Mouse (Mus musculus) 416B (cell line): Measurements from ENCODE around the gene Arhgap21.

Source experiments
- DNase-seq: peaks from one replicate; pipeline ENCODE4 v3.0.0; 2011; ENCODE audit warnings: low read depth

Gene Arhgap21

DNA sequence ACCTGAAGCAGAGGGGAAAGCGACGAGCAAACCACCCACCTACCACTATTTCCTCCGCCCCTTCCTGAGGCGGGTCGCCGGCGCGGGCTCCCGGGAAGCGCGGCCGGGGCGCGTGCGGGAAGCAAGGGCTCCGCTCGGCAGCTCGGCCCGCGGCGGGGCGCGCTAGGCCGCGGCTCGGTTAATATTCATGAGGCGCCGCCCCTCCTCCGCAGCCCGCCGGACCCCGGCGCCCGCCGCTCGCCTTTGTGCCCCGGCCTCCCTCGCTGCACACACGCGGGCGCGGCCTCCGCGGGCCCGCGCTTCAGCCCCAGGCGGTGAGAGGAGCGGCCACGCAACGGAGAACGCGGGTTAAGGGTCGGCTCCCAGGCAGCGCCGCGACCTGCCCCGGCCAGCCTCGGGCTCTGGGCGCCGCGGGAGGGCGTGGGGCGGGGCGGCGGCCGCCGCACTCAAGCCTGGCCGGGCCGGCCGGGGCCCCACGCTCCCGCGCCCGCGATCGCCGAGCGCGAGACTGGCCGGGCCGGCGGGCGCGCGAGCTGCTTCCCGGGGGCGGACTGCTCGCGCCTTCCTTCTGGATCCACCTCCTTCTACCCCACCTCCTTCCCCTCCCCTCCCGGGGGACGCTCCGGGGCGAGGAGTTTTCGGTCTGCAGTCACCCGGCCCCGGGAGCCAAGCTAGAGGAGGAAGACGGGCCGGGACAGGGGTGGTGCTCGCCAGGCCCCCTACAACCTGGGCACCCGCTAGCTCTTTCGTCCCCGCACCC, at the start of gene Arhgap21:
Arhgap21 (minus strand) TSS at position 441 of the 760 bp plus-strand sequence.
- DNase-seq = peak; percentile 68

DNA sequence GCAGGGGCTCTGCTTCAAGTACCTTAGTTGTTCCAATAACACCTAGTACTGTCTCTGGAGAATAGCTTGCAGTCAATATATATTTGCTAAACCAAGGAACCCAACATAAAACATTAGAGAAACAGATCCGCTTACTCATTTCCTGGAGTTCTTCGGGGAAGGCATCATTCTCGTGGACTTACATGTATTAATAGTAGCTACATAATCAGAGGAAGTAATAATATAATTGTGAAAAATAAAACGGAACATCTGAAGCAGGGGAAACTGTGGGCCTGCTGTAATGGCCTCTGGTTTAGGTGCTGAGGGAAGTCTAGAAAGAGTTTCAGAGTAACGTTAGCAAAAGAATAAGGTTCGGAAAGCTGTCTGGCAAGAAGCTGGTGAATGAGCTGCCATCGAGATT, 47.9 kb upstream of the Arhgap21 start:
- DNase-seq = peak; percentile 34

DNA sequence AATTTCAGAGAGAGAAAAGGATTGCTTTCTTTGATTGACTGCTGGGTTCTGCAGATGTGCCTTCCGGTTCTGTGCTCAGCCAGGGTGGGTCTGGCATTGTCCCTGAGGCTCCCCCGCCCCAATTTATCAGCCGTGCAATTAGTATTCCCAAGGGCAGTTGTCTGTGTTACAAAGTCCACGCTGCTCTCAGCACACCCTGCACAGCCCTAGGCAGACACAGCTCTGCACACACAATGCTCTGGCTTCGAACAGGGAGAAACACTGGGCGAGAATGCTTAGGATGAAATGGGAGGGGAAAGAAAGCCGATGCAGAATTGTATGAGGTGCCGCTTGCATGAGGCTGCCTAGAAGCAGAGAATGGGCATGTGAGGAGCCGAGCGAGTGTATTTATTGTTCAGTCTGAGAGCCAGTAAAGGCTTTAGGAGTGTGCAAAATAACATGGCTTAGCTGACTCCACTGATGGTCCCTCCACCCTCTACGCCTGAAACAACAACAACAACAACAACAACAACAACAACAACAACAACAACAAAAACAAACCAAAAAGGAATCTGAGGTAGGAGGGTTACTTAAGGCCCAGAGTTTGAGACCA, 42.2 kb upstream of the Arhgap21 start:
- no peak for DNase-seq

DNA sequence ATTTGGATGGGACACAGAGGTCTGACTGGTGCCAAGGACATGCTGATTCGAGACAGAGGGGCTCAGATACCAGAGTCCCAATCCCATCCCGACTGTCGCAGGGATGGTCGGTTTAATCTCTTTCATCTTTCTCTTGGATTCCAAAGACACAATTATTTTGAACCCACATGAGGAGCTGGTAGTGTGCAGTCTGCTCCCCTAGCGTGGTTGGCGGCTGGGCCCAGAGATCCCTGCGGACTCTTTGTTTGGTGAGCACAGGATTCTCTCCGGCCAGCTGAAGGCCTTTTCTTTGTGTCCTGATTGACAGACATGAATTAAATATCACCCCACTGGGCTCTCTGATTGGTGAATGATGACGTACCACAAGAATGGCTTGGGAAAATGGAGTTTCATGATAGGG, 41.5 kb upstream of the Arhgap21 start:
- no peak for DNase-seq

DNA sequence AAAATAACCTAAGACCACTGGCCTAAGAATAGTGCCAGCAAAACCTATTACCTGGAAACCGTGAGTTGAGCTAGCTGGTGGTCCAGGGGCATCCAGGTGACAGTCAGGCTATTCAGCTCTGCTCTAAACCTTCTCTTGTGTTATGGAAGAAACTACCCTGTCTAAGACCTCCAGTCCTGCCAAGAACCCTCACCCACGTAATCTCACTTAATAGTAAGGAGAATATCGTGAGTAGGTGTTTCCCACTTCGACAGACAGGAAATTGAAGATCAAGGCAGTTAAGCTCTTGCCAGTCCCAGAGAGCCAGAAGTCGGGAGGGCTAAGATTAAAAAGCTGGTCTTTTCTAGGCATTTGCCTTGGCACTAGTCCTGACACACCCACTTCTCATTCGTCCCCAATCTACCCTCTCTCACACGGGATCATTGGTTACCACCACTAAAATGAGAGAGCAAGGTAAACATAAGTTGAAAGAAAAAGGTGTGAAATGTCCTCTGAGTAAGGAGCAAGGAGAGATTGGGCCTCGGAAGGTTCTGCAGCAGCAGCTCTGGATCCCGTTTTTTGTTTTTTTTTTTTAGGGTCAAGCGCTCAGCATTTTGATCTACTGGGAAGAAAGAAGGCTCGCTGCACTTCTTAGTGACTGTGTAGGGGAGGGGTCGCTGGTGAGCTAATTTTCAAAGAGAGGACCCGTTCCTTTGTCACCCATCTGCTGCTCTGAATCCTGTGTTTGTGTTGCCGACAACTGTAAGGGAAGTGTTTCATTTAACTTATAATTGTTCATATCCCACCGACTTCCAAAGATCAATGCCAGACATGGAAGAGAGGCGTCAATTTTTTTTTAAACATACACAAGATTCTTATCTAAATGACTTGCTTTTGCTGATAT, 40.8 kb upstream of the Arhgap21 start:
- DNase-seq = no peak

DNA sequence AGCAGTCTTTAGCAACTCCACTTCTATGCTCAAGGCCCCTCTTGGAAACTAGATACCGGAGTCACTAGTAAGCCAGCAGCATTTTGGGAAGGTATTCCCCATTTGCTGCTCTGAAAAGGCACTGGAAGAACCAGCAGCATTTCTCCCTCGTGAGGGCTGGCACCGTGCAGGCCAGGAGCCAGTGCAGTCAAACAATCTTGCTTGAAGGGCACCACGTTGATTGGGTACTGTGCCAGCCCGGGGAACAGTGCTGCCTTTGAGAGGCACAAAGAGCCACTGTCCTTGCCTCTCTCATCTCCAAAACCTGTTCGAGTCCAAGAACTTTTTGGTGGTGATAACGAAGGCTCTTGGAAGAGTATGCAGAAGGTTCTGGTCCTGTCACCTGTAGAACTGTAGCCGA, 33.9 kb upstream of the Arhgap21 start:
- no peak for DNase-seq

DNA sequence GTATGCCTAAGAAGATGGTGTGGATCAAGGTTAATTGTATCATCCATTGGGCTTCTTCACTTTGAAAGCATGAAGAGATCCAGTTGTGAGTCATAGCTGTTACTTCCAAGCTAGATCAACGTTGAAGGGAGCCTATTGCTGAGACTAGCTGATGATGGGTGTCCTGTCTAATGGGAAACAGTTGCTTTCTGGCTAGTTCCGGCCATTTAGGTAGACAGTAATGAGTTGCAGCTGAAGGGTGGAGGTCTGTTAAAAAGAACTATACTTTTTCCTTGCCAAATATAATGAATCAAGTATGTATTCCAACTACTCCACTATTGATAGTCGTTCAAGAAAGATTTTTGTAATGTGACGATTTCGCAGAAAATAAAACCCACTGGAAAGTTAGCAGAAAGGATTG, 32.5 kb upstream of the Arhgap21 start:
- no peak for DNase-seq

DNA sequence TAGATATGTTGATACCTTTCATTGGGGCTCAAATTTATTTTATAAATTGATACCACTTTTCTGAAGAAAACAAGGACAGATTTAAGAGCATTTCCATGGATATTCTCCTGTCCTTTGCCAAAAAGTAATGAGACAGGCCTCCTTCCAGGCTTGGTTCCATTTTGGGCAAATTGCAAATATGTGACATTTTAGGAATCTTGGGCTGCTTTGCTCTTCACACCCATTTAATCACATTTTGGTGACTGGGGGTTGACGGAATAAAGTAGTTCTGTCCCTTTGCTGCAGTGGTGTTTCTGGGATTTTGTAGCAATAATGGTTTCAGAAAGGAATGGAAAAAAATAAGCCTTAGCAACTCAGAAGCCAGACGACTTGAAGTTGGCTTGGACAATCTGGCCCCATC, 26.9 kb upstream of the Arhgap21 start:
- DNase-seq = no peak

DNA sequence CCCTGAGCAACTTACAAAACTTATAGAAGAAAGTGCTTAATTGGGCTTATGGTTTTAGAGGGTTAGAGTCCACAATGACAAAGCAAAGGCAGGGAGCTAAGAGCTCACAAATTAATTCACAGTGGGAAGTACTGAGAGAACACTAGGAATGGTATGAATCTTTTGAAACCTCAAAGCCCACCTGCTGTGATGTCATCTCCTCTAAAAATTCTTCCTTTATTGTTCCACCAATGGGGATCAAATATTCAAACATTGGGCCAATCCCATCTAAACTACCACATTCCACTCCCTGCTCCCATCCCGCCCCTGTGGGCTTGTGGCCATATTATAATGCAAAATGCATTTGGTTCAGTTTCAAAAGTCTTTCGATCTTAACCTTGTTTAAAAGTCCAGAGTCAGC, 22.8 kb upstream of the Arhgap21 start:
- DNase-seq = no peak

DNA sequence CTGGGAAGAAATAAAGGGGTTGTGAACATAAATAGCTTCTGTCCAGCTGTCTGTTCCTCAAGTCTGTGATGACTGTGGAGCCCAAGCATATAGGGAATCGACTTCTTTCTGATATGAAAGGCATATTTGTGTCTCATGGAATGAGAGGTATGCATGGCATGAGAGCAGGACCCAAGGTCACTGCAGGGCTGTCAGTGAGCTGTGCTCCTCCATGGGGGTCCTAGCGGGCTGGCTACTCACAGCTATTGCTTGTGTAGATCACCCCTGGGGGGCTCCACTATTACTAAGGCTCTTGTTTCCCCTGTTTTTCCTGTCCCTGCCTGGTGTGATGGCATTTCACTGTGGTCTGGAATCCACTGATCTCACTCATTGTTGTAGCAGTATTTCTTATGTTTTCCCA, 22.2 kb upstream of the Arhgap21 start:
- no peak for DNase-seq

DNA sequence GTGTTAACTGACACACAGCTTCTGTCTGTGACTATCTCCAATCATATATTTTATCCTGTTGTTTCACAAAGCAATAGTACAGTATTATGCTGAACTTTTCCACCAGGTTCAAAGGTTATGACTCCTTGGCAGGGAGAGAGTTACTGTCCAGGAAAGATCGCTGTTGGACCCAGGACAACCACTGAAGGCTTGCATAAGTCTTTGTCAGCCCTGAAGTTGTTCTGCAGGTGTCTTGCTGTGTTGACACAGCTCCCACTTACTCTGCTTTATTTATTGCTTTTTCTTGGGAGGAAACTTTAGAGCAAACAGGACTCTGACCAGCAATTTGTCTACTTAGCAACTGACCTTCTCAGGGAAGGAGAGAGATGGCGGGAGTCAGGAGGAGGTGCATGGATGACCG, 21.4 kb upstream of the Arhgap21 start:
- DNase-seq = no peak

DNA sequence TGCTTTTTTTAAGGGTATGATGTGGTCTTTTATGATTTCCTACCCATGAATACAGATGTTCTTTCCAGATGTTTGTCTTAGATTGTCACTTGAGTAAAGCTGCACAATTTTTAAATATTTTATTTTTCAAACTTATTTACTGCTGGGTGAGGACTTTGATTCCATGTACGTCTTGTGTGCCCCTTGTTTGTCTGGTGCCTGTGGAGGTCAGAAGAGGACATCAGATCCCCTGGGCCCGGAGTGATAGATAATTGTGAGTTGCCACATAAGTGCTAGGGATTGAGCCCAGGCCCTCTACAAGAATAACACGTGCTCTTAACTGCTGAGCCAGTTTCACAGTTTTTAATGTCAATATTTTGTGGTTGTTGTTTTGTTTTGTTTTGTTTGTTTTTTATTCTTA, 19.1 kb upstream of the Arhgap21 start:
- no peak for DNase-seq

DNA sequence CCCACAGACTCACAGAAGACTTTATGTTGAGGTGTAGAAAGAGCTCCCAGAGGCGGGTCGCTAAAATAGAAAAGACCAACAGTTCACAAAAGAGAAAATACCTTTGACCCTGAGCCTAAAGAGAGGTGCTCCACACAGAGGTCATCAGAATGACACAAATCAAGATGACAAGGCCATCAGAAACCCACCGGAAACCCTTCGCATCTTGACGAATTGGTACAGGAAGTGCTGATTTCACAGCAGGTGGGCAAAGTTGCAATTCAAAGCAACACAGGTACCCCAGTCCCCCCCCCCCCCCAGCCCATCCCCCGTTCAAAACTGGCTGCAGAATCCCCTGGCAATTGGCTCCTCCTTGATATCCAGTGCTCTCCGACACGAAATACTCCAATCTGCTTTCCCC, 10.0 kb upstream of the Arhgap21 start:
- no peak for DNase-seq

DNA sequence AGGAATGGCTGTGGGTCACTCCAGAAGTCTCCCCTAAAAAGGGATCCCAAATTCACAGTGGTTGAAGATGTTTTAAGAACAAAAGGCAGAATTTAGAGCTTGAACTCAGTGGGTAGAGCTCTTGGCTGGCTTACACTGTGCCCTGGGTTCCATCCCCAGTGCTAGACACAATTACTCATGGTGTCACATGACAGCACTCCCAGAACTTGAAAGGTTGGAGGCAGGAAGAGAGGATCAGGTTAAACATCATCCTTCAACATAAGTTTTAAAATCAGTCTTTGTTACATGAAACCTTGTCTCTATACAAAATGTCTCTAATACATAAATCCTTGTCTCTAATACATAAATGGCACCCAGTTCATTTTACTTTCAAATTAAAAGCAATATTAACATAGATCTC, 8.4 kb upstream of the Arhgap21 start:
- DNase-seq = no peak

DNA sequence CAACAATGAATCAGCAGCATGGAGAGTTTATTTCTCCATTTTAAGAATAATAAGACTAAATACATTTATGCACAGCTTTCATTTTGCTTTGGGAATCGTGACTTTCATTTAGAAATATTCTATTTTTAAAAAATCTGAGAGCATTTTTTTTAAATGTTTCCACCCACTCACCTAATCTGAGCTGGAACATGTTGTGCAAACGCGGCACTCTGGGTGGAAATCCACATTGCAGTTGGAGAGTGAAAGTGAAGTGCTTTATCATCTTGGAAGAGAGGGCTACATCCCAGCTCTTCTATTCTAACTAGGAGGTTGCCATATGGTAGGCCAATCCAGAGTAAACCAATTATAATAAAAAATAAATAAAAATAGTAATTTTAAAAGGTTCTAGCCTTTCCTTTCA, 4.8 kb upstream of the Arhgap21 start:
- DNase-seq = no peak

DNA sequence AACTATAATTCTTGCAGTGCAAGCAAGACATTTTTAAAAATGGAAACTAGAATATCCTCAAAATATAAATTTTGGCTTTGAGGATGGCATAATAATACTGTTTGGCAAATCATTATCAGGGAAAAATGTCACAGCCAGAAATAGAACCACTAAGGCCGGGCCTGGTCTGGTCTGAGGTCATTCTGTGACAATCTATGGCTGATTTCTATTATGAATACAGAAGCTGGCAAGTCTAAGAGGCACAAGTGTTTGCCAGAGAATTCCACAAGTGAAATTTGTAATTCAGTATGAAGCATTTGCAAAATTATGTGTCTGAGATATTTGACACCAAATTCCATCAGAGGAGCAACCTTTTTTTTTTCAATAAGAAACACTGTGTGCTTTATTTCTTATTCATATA, 3.5 kb upstream of the Arhgap21 start:
- no peak for DNase-seq

DNA sequence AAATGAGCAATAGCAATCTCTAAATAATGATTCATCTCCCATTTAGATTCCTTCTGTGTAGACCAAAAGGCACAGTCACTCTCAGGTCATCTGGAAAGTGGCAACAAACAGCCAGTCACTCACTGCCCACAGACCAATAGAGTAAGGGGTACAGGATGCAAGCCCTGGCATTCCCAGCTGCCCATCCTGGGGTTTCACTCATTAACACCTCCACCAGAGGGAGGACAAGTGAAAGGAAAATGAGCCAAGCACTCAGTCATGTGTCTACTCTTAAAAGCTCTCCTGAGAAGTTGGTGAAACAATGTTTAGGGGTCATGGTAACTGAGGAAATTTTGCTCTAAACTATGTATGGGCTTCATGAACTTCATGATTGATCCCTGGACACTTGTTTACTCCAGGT, 2.9 kb upstream of the Arhgap21 start:
- DNase-seq = no peak

DNA sequence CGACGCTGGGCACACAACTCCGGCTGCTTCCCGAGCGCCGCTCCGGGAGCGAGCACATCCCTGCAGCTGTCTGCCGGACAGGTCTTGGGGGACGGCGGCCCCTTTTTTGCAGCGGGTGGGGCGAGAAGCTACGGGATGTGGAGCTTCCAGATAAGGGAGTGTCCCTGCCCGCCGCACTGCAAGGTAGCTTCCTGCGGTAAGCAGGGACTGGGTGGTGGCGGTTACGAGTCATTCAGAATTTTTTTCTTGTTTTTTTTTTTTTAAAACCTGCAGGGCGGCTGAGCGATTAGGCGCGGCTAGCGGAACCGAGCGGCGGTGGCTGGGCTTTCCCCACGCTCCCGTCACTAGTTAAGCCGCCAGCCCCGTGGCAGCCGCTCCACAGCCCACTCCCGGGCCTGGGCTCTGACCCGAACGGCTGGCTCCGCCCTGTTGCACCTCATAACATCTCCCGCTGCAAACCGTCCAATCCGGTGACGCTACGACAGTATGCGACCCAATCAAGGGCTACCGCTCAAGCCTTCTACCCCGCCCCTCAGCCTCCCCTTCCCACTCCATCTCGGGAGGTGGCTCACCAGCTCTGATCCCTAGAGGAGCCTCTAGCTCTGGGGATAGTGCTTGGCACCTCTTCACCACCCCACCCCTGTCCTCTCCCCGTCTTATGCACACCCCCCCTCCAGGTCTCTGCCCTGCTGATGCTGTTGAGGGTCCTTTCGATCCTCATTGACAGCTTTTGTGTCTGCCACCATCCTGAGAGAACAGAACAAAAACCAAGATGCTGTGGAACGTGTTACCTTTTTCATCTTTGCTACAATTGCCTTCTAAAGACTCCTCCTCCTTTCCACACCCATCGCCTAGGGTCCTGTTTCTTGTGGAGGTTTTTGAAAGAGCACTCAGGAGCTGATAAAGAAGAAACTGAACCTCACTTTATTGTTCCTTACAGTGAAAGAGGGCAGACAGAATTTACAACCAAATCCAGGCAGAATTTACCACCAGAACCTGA, 820 bp upstream of the Arhgap21 start:
- peak; percentile 95 for DNase-seq

DNA sequence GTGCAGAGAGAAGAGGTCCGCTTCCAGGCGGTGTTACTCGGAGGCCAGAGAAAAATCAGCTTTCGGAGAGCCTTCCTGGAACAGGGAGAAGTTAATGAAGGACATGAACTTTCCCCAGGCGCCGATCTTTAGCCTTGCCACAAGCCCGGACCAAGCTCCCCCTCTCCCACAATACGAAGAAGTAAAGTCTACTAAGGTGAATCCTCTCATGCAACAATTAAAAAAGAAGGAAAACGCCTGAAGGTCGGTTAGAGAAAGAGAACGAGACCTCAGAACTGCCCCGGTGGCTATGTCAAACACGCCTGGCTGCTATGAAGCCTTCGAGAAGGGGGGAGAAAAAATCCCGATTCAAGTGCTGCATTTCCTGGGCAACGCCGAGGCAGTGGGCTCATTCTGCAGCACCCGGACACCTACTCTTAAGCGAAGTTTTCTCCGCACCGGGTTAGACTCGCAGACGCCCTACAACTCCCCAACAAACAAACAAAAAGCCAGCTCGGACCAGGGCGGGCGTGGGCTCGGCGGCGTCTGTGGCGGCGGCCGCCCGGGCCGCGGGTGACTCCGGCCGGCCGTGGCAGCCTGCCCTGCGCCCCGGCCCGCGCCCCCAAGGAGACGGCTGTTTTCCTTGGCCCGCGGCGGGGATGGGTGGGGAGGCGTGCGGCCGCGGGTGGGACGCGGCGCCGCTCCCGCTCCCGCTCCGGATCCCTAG, 882 bp downstream of the Arhgap21 start:
- DNase-seq = peak; percentile 39

DNA sequence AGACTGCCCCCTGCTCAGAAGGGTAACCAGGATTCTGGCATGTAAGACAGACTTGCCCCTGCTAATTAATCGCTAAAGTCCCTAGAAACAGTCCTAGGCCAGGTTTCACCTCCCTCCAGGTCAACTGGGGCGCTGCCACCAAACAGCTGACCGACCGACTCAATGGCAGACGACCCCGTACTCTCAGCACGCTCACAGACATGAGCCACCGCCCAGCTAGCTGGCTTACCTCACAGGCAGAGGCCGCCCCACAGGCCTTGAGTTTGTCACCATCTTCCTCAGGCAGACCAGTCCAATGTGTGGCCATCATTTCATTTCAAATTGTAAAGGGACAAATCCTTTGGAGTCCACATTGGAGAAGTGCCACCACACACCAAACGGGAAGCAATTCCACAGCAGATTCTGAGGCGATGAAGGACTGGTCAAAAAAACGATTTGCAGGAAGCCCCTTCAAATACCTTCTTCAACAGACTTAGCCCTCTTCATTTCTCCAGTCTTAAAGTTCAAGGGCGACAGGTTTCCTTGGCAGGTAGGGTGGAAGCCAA, 1.5 kb downstream of the Arhgap21 start:
- peak; percentile 63 for DNase-seq
